Mouse (Mus musculus) megakaryocyte, embryonic 14.5 days (primary cell): Measurements from ENCODE around the gene Ntm. TPM values are rescaled to one million over a fixed set of nuclear protein-coding genes. Genes with fewer than 3 reads are reported as not detected.

Source experiments
- H3K27me3 ChIP-seq: replicated peaks from 2 replicates; pipeline ENCODE3; 2012; ENCODE audit warnings: inconsistent platforms
- H3K36me3 ChIP-seq: replicated peaks from 2 replicates; pipeline ENCODE3; 2012; ENCODE audit warnings: low read length, inconsistent platforms, mixed read lengths
- H3K4me1 ChIP-seq: 2 replicates; pipeline ENCODE4 v1.6.1; 2012; ENCODE audit warnings: inconsistent platforms
- H3K4me3 ChIP-seq: replicated peaks from 2 replicates; pipeline ENCODE3; 2012; ENCODE audit warnings: moderate library complexity, mild to moderate bottlenecking, inconsistent platforms
- H3K9me3 ChIP-seq: 2 replicates; pipeline ENCODE4 v1.6.1; 2012; ENCODE audit warnings: inconsistent platforms
- FLI1 ChIP-seq: IDR thresholded peaks from 2 replicates; pipeline ENCODE4 v1.6.1; 2012; ENCODE audit warnings: low read length, inconsistent platforms, mixed read lengths
- GATA1 ChIP-seq: IDR thresholded peaks from 3 replicates; pipeline ENCODE4 v1.6.1; 2012; ENCODE audit warnings: mixed read lengths, low read length, inconsistent platforms, borderline replicate concordance
- polyA plus RNA-seq: library from polyadenylated mRNA; stranded (reverse); fragments of >175 nt; gene quantifications from 2 replicates; pipeline ENCODE4 v1.2.3, GENCODE M21; 2012; ENCODE audit warnings: low replicate concordance; ENCODE audit not compliant: insufficient read depth

Gene Ntm
- polyA plus RNA-seq, 1 experiment: not detected

DNA sequence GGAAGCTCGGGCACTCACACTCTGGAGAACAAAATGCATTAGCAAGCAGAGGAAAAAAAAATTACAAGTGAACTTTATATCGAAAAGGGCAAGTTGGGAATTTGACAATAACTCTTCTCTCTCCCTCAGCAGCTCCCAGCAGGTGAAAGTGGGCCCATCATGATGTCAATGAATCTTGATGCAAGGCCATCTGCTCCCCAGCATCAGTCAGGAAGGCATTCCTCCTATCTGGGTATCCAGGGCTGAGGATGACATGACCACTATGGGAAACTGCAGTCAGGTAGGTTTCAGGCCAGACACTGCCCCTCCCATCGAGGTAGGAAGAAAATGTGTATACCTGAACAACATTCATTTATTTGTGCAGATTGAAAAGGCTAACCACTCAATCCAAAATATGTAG lies 838.5 kb downstream of the Ntm start:
- Histone ChIP-seq H3K9me3 (0 out of 2 replicates have a peak, but pooled peaks cover 6% of the 10 kb centered on the region), H3K36me3 (no peaks in the 10 kb centered on the region), H3K27me3 (no peaks in the 10 kb centered on the region), H3K4me1 (no peaks in the 10 kb centered on the region), H3K4me3 (no peak overlapping the region)
- no peak for TF ChIP-seq GATA1
- TF ChIP-seq FLI1: no peak

- 0 out of 2 replicates have a peak, but pooled peaks cover 6% of the 10 kb centered on the region for H3K9me3 ChIP-seq
- H3K27me3 ChIP-seq: no peaks in the 10 kb centered on the region
- no peak for TF ChIP-seq FLI1
- TF ChIP-seq GATA1: no peak
- H3K4me3 ChIP-seq: no peak overlapping the region
- H3K4me1 ChIP-seq: no peaks in the 10 kb centered on the region
- no peaks in the 10 kb centered on the region for H3K36me3 ChIP-seq
Measured at GRCm38 (mm10) chr9:29123828-29124227, 839.1 kb downstream of the Ntm start.

DNA sequence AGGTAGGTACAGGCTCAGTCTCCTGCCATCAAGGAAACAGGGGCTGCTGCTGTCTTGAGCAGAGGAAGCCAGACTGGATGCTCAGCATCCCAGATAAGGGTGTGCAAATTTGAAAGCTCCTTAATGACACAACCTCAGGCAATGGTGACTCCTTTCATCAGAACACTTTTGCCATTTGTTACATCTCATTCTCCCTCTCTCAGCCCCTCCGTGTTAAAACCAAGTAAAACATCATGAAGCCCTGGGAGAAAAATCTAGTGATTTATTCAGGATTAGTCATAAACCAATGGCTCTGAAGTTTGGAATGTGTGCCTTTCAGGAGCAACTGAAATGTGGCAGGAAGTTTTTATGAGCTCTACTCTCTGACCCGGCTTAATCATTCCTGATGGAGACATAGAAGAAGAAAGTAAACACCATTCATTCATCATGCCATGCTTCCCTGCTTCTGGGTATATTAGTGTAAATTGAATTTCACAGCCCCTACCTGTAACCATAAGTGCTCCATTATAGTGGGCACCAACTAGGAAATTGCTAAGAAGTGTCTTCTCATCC lies 845.3 kb downstream of the Ntm start:
- no peaks in the 10 kb centered on the region for H3K9me3 ChIP-seq
- H3K36me3 ChIP-seq: no peaks in the 10 kb centered on the region
- no peaks in the 10 kb centered on the region for H3K27me3 ChIP-seq
- no peak overlapping the region for H3K4me3 ChIP-seq
- no peak for TF ChIP-seq FLI1
- no peak for TF ChIP-seq GATA1
- no peaks in the 10 kb centered on the region for H3K4me1 ChIP-seq

DNA sequence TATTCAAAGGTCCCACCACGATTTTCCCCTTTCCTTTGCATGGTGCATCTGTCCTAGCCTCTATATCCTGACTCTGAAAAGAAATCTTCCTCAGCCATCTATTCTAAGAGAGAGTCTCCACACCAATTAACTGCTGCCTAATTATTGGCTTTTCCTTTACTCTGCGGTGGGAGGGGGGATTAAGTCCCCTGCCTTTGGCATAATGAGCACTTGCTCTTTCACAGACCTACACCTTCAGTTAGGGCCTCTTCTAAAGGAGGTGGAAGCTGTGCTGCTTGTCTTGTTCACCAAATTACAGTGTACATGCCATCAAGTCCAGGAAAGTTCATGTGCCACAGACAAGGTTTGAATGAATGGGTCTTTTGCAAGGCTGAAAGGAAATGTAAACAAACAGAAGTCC lies 847.6 kb downstream of the Ntm start:
- Histone ChIP-seq H3K4me3 (no peak overlapping the region), H3K4me1 (no peaks in the 10 kb centered on the region), H3K27me3 (no peaks in the 10 kb centered on the region), H3K9me3 (no peaks in the 10 kb centered on the region), H3K36me3 (no peaks in the 10 kb centered on the region)
- no peak for TF ChIP-seq GATA1
- TF ChIP-seq FLI1: no peak

GRCm38 (mm10) chr9:29106771-29107170 lies 856.2 kb downstream of the Ntm start:
- H3K4me3 ChIP-seq: no peak overlapping the region
- H3K36me3 ChIP-seq: no peaks in the 10 kb centered on the region
- H3K27me3 ChIP-seq: no peaks in the 10 kb centered on the region
- no peak for TF ChIP-seq FLI1
- no peak for TF ChIP-seq GATA1
- H3K4me1 ChIP-seq: no peaks in the 10 kb centered on the region
- H3K9me3 ChIP-seq: peaks cover 8% of the 10 kb centered on the region; the same call in 1 of the 2 replicates

GRCm38 (mm10) chr9:29104442-29104841 lies 858.5 kb downstream of the Ntm start:
- TF ChIP-seq FLI1 (no peak), GATA1 (no peak)
- Histone ChIP-seq H3K27me3 (no peaks in the 10 kb centered on the region), H3K9me3 (peaks cover 8% of the 10 kb centered on the region; the same call in 1 of the 2 replicates), H3K4me3 (no peak overlapping the region), H3K4me1 (no peaks in the 10 kb centered on the region), H3K36me3 (no peaks in the 10 kb centered on the region)

- TF ChIP-seq FLI1: no peak
- TF ChIP-seq GATA1: no peak
- Histone ChIP-seq H3K9me3 (peaks cover 8% of the 10 kb centered on the region; the same call in 1 of the 2 replicates), H3K4me3 (no peak overlapping the region), H3K4me1 (no peaks in the 10 kb centered on the region), H3K27me3 (no peaks in the 10 kb centered on the region), H3K36me3 (no peaks in the 10 kb centered on the region)
Measured at GRCm38 (mm10) chr9:29103993-29104392, 858.9 kb downstream of the Ntm start.

GRCm38 (mm10) chr9:29100624-29101023 lies 862.3 kb downstream of the Ntm start:
- no peaks in the 10 kb centered on the region for H3K27me3 ChIP-seq
- no peaks in the 10 kb centered on the region for H3K36me3 ChIP-seq
- peaks cover 8% of the 10 kb centered on the region; the same call in 1 of the 2 replicates for H3K9me3 ChIP-seq
- TF ChIP-seq GATA1: no peak
- TF ChIP-seq FLI1: no peak
- no peaks in the 10 kb centered on the region for H3K4me1 ChIP-seq
- no peak overlapping the region for H3K4me3 ChIP-seq

- TF ChIP-seq FLI1 (no peak), GATA1 (no peak)
- H3K27me3 ChIP-seq: no peaks in the 10 kb centered on the region
- H3K9me3 ChIP-seq: no peaks in the 10 kb centered on the region
- no peaks in the 10 kb centered on the region for H3K4me1 ChIP-seq
- H3K4me3 ChIP-seq: no peak overlapping the region
- no peaks in the 10 kb centered on the region for H3K36me3 ChIP-seq
Measured at GRCm38 (mm10) chr9:29092443-29092842, 870.5 kb downstream of the Ntm start.

GRCm38 (mm10) chr9:29088657-29089056 lies 874.3 kb downstream of the Ntm start:
- Histone ChIP-seq H3K9me3 (peaks cover 4% of the 10 kb centered on the region; the same call in 1 of the 2 replicates), H3K27me3 (no peaks in the 10 kb centered on the region), H3K4me1 (no peaks in the 10 kb centered on the region), H3K36me3 (no peaks in the 10 kb centered on the region), H3K4me3 (no peak overlapping the region)
- TF ChIP-seq FLI1: no peak
- no peak for TF ChIP-seq GATA1
